24 mouse cellular contexts compared by ENCODE assay signal in the genomic region with DNA sequence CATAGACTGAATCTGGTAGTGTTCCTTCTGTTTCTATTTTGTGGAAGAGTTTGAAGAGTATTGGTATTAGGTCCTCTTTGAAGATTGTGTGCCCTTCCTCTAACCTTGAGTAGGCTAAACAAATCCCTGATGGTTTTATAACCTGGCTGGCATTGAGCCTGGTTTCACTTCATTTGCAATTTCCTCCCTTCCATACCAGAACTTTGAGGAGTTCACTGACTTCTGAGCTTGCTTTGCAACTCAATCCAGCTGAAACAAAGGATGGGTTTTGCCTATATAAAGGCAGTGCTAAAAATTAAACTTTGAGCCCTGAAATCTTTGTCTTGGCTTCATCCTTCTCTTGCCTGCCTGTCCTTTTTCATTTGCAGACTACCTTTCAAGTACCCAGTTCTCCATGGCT.
"Had no signal": no experiment of that assay in that cellular context is flagged by ENCODE, and none has a peak within 500 bp of the region (broad histone marks: within the 10 kb centered on the region; RNA-seq: fewer than 3 reads in every experiment).

No protein-coding gene starts in this region.

- H3K4me3 ChIP-seq: embryonic facial prominence, embryonic 10.5 days; embryonic facial prominence, embryonic 12.5 days; embryonic facial prominence, embryonic 13.5 days; embryonic facial prominence, embryonic 15.5 days; erythroblast, embryonic 14.5 days; forebrain, embryonic 10.5 days; forebrain, embryonic 12.5 days; forebrain, embryonic 13.5 days; forebrain, embryonic 15.5 days; gastrocnemius, adult 2 months; heart, adult 2 months; heart, embryonic 10.5 days had no signal

- H3K9ac ChIP-seq: embryonic facial prominence, embryonic 12.5 days; embryonic facial prominence, embryonic 13.5 days; embryonic facial prominence, embryonic 15.5 days; forebrain, embryonic 12.5 days; forebrain, embryonic 13.5 days; forebrain, embryonic 15.5 days; forebrain, postnatal 0 days had no signal

- H3K4me1 ChIP-seq: embryonic facial prominence, embryonic 10.5 days; embryonic facial prominence, embryonic 12.5 days; embryonic facial prominence, embryonic 13.5 days; embryonic facial prominence, embryonic 15.5 days; forebrain, embryonic 10.5 days; forebrain, embryonic 12.5 days; forebrain, embryonic 13.5 days; forebrain, embryonic 15.5 days; heart, embryonic 10.5 days had no signal

- H3K27ac ChIP-seq: embryonic facial prominence, embryonic 10.5 days; embryonic facial prominence, embryonic 12.5 days; embryonic facial prominence, embryonic 13.5 days; embryonic facial prominence, embryonic 15.5 days; forebrain, embryonic 10.5 days; forebrain, embryonic 12.5 days; forebrain, embryonic 13.5 days; forebrain, embryonic 15.5 days; gastrocnemius, adult 2 months; heart, adult 2 months; heart, embryonic 10.5 days had no signal

- H3K9me3 ChIP-seq: embryonic facial prominence, embryonic 15.5 days; forebrain, embryonic 13.5 days; heart, embryonic 10.5 days had no signal

- H3K36me3 ChIP-seq: embryonic facial prominence, embryonic 12.5 days; embryonic facial prominence, embryonic 13.5 days; embryonic facial prominence, embryonic 15.5 days; forebrain, embryonic 12.5 days; forebrain, embryonic 15.5 days; heart, embryonic 10.5 days had no signal

- DNase-seq: cerebellum, postnatal 10 days; cerebellum, postnatal 14 days; cerebellum, postnatal 25 days; cerebellum, postnatal 36 days; embryo, embryonic 11 days; forebrain, postnatal 0 days; gastrocnemius, adult 2 months; gastrocnemius, postnatal 10 days; gastrocnemius, postnatal 14 days; gastrocnemius, postnatal 25 days; gastrocnemius, postnatal 36 days; heart, adult 11 months; heart, adult 18-20 months; heart, adult 2 months had no signal
